Mouse (Mus musculus): ENCODE measurements around the gene Gm47955. TPM values are rescaled to one million over a fixed set of nuclear protein-coding genes. Genes with fewer than 3 reads are reported as not detected.
A peak's percentile ranks its signal among the peaks of the same experiment; 100 is the strongest.
"Not testable (repeated sequence)": the region's sequence is repeated elsewhere in the genome, so short reads cannot be mapped to it uniquely, and the experiment has no call there.

The Gm47955 gene
- total RNA-seq (2021), result not detected
- long read RNA-seq, experiment 1, result 0 reads
- long read RNA-seq, experiment 2, result 0 reads

DNA sequence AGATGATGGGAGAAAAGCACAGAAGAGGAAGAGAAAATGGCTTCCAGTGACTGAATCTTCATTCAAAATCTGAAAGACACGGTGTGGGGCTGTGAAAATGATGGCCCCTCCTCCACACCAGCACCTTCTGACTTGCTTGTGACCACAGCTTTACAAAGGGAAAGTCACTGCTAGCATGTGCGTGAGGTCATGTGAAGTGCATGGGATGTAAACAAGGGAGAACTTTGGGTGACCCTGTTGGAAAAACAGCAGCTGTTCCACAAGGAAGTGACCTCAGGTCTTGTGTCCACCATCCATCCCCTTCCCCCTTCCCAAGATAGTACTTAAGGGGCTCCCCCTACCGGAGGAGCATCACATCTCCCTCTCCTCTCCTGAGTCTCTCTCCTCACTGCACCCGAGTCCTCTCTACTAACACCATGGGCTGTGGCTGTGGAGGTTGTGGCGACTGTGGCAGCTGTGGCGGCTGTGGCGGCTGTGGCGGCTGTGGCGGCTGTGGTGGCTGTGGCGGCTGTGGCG, at the start of gene Gm47955:
Gm47955 (plus strand) TSS at position 417 of the 516 bp plus-strand sequence.
- no peak for DNase-seq
- no peak within 1 kb of the TSS for H3K27ac ChIP-seq
- H3K4me3 ChIP-seq, result no peak within 1 kb of the TSS
- TF ChIP-seq CTCF (IDR thresholded peaks at IDR 0.05), result no peak
- intact Hi-C loops (cut with DNase I), result no loop called here

- no peak within 1 kb of the TSS for H3K27ac ChIP-seq
- no peak for DNase-seq
- intact Hi-C loops (cut with DNase I), result no loop called here
- peak; percentile 22; the same call in 1 of the 2 replicates for TF ChIP-seq CTCF (IDR thresholded peaks at IDR 0.05)
- H3K4me3 ChIP-seq, result no peak within 1 kb of the TSS
These were observed 47.1 kb upstream of the Gm47955 start, which contains the start of gene A030005L19Rik for GRCm38 (mm10) chr1:82913025-82913424. Gene A030005L19Rik, plus strand, starts transcription at chr1:82913325.

- DNase-seq; H3K27ac ChIP-seq; H3K4me3 ChIP-seq; intact Hi-C loops (cut with DNase I): not testable (repeated sequence)
These were observed 46.7 kb upstream of the Gm47955 start for GRCm38 (mm10) chr1:82913434-82913833.

DNA sequence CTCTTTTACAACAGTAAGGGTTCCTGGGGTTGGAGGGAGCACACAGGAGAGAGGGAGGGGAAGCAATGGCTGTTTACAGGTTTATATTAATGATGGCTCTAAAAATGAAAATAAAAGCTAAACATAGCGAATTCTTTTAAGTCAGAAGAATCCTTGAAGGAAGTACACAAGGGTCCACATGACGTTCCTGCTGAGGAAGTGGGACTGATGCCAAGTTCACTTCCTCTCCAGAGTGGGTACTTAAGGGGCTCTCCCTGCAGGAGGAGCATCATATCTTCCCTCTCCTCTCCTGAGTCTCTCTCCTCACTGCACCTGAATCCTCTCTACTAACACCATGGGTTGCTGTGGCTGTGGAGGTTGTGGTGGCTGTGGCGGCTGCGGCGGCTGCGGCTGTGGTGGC, 35.4 kb upstream of the Gm47955 start, which contains the start of gene A030014E15Rik:
A030014E15Rik (plus strand) TSS at position 268 of the 400 bp plus-strand sequence.
- TF ChIP-seq CTCF (IDR thresholded peaks at IDR 0.05), result no peak
- DNase-seq, result no peak
- Histone ChIP-seq H3K27ac (no peak within 1 kb of the TSS), H3K4me3 (no peak within 1 kb of the TSS)
- intact Hi-C loops (cut with DNase I), result no loop called here

DNA sequence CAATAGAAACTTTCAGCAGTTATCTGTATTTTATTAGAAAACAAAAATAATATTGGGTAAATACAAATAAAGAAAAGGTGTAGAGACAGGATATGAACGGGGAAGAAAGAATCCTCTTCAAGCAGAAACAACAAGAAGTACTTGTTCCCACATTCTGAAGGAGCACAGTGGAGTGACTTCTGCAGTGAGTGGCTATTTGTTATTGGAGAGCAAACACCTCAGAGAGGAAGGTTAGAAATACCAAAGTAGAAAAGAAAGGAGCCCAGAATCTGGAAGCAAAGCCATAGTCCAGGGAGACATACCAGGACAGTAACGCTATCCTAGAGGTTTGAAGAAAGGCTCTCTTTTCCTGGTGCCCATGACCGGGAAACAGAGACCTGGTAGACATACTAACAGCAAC, 29.5 kb upstream of the Gm47955 start:
- intact Hi-C loops (cut with DNase I); DNase-seq; H3K27ac ChIP-seq; H3K4me3 ChIP-seq: not testable (repeated sequence)

- H3K27ac ChIP-seq; DNase-seq; H3K4me3 ChIP-seq; intact Hi-C loops (cut with DNase I): not testable (repeated sequence)
These were observed 28.8 kb upstream of the Gm47955 start, which contains the start of gene Gm6217 for GRCm38 (mm10) chr1:82931326-82931725. Gene Gm6217, minus strand, starts transcription at chr1:82931399.

GRCm38 (mm10) chr1:82938666-82939065, 21.4 kb upstream of the Gm47955 start:
- no peak overlapping the region for H3K27ac ChIP-seq
- DNase-seq, result no peak
- intact Hi-C loops (cut with DNase I), result no loop called here
- H3K4me3 ChIP-seq, result no peak overlapping the region
- TF ChIP-seq CTCF (IDR thresholded peaks at IDR 0.05), result no peak

GRCm38 (mm10) chr1:82942505-82942904, 17.6 kb upstream of the Gm47955 start:
- intact Hi-C loops (cut with DNase I); H3K27ac ChIP-seq; DNase-seq; H3K4me3 ChIP-seq: not testable (repeated sequence)

DNA sequence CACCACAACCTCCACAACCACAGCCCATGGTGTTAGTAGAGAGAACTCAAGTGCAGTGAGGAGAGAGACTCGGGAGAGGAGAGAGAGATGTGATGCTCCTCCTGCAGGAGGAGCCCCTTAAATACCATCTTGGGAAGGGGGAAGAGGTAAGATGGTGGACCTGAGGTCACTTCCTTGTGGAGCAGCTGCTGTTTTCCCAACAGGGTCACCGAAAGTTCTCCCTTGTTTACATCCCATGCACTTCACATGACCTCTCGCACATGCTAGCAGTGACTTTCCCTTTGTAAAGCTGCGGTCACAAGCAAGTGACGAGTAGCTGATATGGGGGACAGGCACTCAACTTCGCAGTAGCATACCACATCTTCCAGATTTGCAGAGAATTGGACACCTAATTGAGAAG, 16.8 kb upstream of the Gm47955 start, which contains the start of gene A030003K21Rik:
A030003K21Rik (minus strand) TSS at position 94 of the 400 bp plus-strand sequence.
- intact Hi-C loops (cut with DNase I); H3K4me3 ChIP-seq: not testable (repeated sequence)

DNA sequence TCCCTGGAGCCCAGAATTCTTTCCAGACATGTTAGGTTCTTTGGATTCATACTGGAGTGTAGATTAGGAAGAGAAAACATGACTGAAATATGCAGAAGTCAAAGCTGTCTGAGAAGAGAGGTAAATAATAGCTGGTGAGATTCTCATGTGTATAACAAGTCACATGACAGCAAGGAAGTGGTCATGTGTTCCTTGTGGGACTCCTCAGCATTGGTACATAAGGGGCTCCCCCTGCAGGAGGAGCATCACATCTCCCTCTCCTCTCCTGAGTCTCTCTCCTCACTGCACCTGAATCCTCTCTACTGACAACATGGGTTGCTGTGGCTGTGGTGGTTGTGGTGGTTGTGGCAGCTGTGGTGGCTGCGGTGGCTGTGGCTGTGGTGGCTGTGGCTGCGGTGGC, 14.1 kb upstream of the Gm47955 start:
- H3K27ac ChIP-seq; DNase-seq; intact Hi-C loops (cut with DNase I); H3K4me3 ChIP-seq: not testable (repeated sequence)

More for the DNA sequence above, 16.8 kb upstream of the Gm47955 start, which contains the start of gene A030003K21Rik:
- DNase-seq, H3K27ac ChIP-seq: not testable (repeated sequence)

DNA sequence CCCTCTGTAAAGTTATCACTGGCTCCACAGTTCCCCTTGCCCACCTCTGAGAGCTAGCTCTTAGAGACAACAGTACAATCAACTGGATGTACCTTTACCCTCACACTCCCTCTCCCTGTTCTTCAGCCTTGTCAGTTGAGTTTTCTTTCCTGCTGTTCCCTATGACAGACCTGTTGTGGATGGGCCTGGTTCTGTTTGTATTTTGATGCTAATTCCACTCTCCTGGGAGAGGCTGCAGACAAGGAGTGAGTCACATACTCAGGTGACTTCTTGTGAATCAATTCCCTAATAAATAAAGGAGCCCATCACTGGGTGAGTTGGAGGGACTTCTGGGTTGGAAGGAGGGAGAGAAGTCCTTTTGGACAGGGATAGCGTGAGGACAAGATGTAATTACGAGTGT, 11.5 kb upstream of the Gm47955 start:
- no peak for DNase-seq
- intact Hi-C loops (cut with DNase I), result no loop called here
- no peak for TF ChIP-seq CTCF (IDR thresholded peaks at IDR 0.05)
- Histone ChIP-seq H3K4me3 (no peak overlapping the region), H3K27ac (no peak overlapping the region)

GRCm38 (mm10) chr1:82955913-82956312, 4.2 kb upstream of the Gm47955 start, which contains the start of gene Gm7544:
Gene Gm7544, minus strand, starts transcription at chr1:82956013.
- intact Hi-C loops (cut with DNase I); DNase-seq; H3K27ac ChIP-seq; H3K4me3 ChIP-seq: not testable (repeated sequence)

GRCm38 (mm10) chr1:82966413-82966812, 6.3 kb downstream of the Gm47955 start:
- no peak overlapping the region for H3K4me3 ChIP-seq
- no peak for DNase-seq
- no peak overlapping the region for H3K27ac ChIP-seq
- intact Hi-C loops (cut with DNase I), result no loop called here
- TF ChIP-seq CTCF (IDR thresholded peaks at IDR 0.05), result no peak

- TF ChIP-seq CTCF (IDR thresholded peaks at IDR 0.05), result no peak
- intact Hi-C loops (cut with DNase I), result no loop called here
- no peak overlapping the region for H3K4me3 ChIP-seq
- DNase-seq, result no peak
- H3K27ac ChIP-seq, result no peak overlapping the region
These were observed 12.0 kb downstream of the Gm47955 start for GRCm38 (mm10) chr1:82972046-82972445.
